Mouse (Mus musculus) embryonic facial prominence, embryonic 11.5 days (tissue): ENCODE measurements around the gene Sinhcaf. TPM values are rescaled to one million over a fixed set of nuclear protein-coding genes. Genes with fewer than 3 reads are reported as not detected.

Source experiments
- ATAC-seq: fragments of 200-750 bp; cut with Nextera tagmentation; replicated peaks from 2 replicates; pipeline ENCODE4 v1.8.0; 2017; ENCODE audit warnings: low read depth; ENCODE audit not compliant: insufficient number of reproducible peaks, low FRiP score, low TSS enrichment
- DNase-seq: peaks from one replicate; pipeline ENCODE4 v3.0.0-alpha.2; 2015; ENCODE audit warnings: low spot score
- H3K27ac ChIP-seq: fragments of 300-500 bp; sonication (generic); replicated peaks from 2 replicates; pipeline ENCODE4 v1.5.1; 2014; ENCODE audit warnings: mild to moderate bottlenecking, low read depth, low read length, control low read depth
- H3K27me3 ChIP-seq: fragments of 300-500 bp; sonication (generic); 2 replicates; pipeline ENCODE4 v1.6.1; 2014; ENCODE audit warnings: mild to moderate bottlenecking, low read length, moderate library complexity, mixed read lengths; ENCODE audit not compliant: control insufficient read depth, insufficient read depth
- H3K36me3 ChIP-seq: fragments of 300-500 bp; sonication (generic); replicated peaks from 2 replicates; pipeline ENCODE4 v1.6.1; 2014; ENCODE audit warnings: low read depth, mild to moderate bottlenecking, low read length, moderate library complexity, mixed read lengths; ENCODE audit not compliant: control insufficient read depth, insufficient read depth
- H3K4me1 ChIP-seq: fragments of 300-500 bp; sonication (generic); 2 replicates; pipeline ENCODE4 v1.6.1; 2014; ENCODE audit warnings: low read length, mixed read lengths; ENCODE audit not compliant: control insufficient read depth, insufficient read depth
- H3K4me2 ChIP-seq: fragments of 300-500 bp; sonication (generic); 2 replicates; pipeline ENCODE4 v1.6.1; 2014; ENCODE audit warnings: low read depth, mild to moderate bottlenecking, control low read depth, low read length, moderate library complexity
- H3K4me3 ChIP-seq: fragments of 300-500 bp; sonication (generic); 2 replicates; pipeline ENCODE4 v1.5.1; 2014; ENCODE audit warnings: low read depth, low read length, control low read depth
- H3K9ac ChIP-seq: fragments of 300-500 bp; sonication (generic); replicated peaks from 2 replicates; pipeline ENCODE4 v1.6.1; 2014; ENCODE audit warnings: mild to moderate bottlenecking, control low read depth, low read length
- H3K9me3 ChIP-seq: fragments of 300-500 bp; sonication (generic); replicated peaks from 2 replicates; pipeline ENCODE4 v1.6.1; 2016; ENCODE audit warnings: mild to moderate bottlenecking, low read length, inconsistent platforms, mixed read lengths; ENCODE audit not compliant: control insufficient read depth
- WGBS: fragments of 180-500 bp; shearing (Covaris S2); extraction: QIAGEN DNeasy Blood & Tissue Kit; methylation state at CpG from one replicate; pipeline ENCODE4 v1.1.7; 2014; 5-methylcytosine and 5-hydroxymethylcytosine counted together
- polyA plus RNA-seq: library from polyadenylated mRNA; unstranded; fragments of >200 nt; fragmentation: Nextera tagmentation; extraction: Ambion mirVana; gene quantifications from 2 replicates; pipeline ENCODE4 v1.2.1, GENCODE M21; 2014

Sinhcaf gene
- polyA plus RNA-seq, 1 experiment from 2014 or later: 263 TPM

- Histone ChIP-seq H3K4me3 (no peak overlapping the region), H3K4me1 (no peaks in the 10 kb centered on the region), H3K27me3 (no peaks in the 10 kb centered on the region), H3K9me3 (no peaks in the 10 kb centered on the region), H3K36me3 (no peaks in the 10 kb centered on the region), H3K27ac (no peak overlapping the region), H3K4me2 (no peak overlapping the region), H3K9ac (no peak overlapping the region)
- no peak for DNase-seq
- 87% methylated on average over 3 of the region's 3 CpGs for WGBS
- ATAC-seq: no peak
Observed at GRCm38 (mm10) chr6:148957046-148957445, 10.8 kb upstream of the Sinhcaf start.

GRCm38 (mm10) chr6:148955641-148956420, 9.6 kb upstream of the Sinhcaf start:
- Histone ChIP-seq H3K9ac (no peak overlapping the region), H3K4me1 (no peaks in the 10 kb centered on the region), H3K27ac (no peak overlapping the region), H3K4me2 (no peak overlapping the region), H3K36me3 (no peaks in the 10 kb centered on the region), H3K27me3 (no peaks in the 10 kb centered on the region), H3K9me3 (no peaks in the 10 kb centered on the region), H3K4me3 (no peak overlapping the region)
- ATAC-seq (no peak), DNase-seq (no peak)

GRCm38 (mm10) chr6:148946881-148947405, 676 bp upstream of the Sinhcaf start:
- H3K9me3 ChIP-seq: no peaks in the 10 kb centered on the region
- no peaks in the 10 kb centered on the region for H3K4me1 ChIP-seq
- WGBS: 39% methylated on average over 11 of the region's 11 CpGs
- peak overlapping the region; percentile 73 for H3K9ac ChIP-seq
- H3K27me3 ChIP-seq: no peaks in the 10 kb centered on the region
- no peaks in the 10 kb centered on the region; the same call in 1 of the 2 replicates for H3K36me3 ChIP-seq
- peak overlapping the region; percentile 49 for H3K4me2 ChIP-seq
- peak; percentile 56 for DNase-seq
- H3K27ac ChIP-seq: peak overlapping the region; percentile 38; the same call in 1 of the 2 replicates
- ATAC-seq: peak; percentile 5; the same call in 1 of the 2 replicates
- H3K4me3 ChIP-seq: peak overlapping the region; percentile 97

GRCm38 (mm10) chr6:148945509-148946408, 508 bp downstream of the Sinhcaf start:
- under 1% methylated on average over 72 of the region's 75 CpGs for WGBS
- ATAC-seq: peak; percentile 77; the same call in 1 of the 2 replicates

GRCm38 (mm10) chr6:148944767-148945508, 1.3 kb downstream of the Sinhcaf start:
- peak; percentile 65 for ATAC-seq
- Histone ChIP-seq H3K4me2 (peak overlapping the region; percentile 63), H3K9ac (peak overlapping the region; percentile 100), H3K36me3 (no peaks in the 10 kb centered on the region; the same call in 1 of the 2 replicates), H3K9me3 (no peaks in the 10 kb centered on the region), H3K27ac (peak overlapping the region; percentile 93), H3K4me1 (no peaks in the 10 kb centered on the region), H3K4me3 (peak overlapping the region; percentile 97), H3K27me3 (no peaks in the 10 kb centered on the region)
- WGBS: under 1% methylated on average over 92 of the region's 92 CpGs
- peak; percentile 68 for DNase-seq

More at GRCm38 (mm10) chr6:148945509-148946408, 508 bp downstream of the Sinhcaf start:
- no peaks in the 10 kb centered on the region; the same call in 1 of the 2 replicates for H3K36me3 ChIP-seq
- H3K4me2 ChIP-seq: peak overlapping the region; percentile 63
- H3K9ac ChIP-seq: peak overlapping the region; percentile 100
- H3K27me3 ChIP-seq: no peaks in the 10 kb centered on the region
- no peaks in the 10 kb centered on the region for H3K9me3 ChIP-seq
- H3K4me1 ChIP-seq: no peaks in the 10 kb centered on the region
- peak; percentile 61 for DNase-seq
- peak overlapping the region; percentile 93 for H3K27ac ChIP-seq
- peak overlapping the region; percentile 97 for H3K4me3 ChIP-seq

- ATAC-seq (peak; percentile 20), DNase-seq (peak; percentile 21)
- H3K27me3 ChIP-seq: no peaks in the 10 kb centered on the region
- no peaks in the 10 kb centered on the region for H3K9me3 ChIP-seq
- no peaks in the 10 kb centered on the region; the same call in 1 of the 2 replicates for H3K36me3 ChIP-seq
- peak overlapping the region; percentile 97 for H3K4me3 ChIP-seq
- WGBS: under 1% methylated on average over 30 of the region's 30 CpGs
- H3K4me1 ChIP-seq: no peaks in the 10 kb centered on the region
- peak overlapping the region; percentile 100 for H3K9ac ChIP-seq
- H3K27ac ChIP-seq: peak overlapping the region; percentile 93
- peak overlapping the region; percentile 63 for H3K4me2 ChIP-seq
Observed at GRCm38 (mm10) chr6:148944344-148944766, 1.9 kb downstream of the Sinhcaf start.

GRCm38 (mm10) chr6:148943695-148944094, 2.6 kb downstream of the Sinhcaf start:
- H3K27me3 ChIP-seq: no peaks in the 10 kb centered on the region
- no peak for ATAC-seq
- H3K4me1 ChIP-seq: no peaks in the 10 kb centered on the region
- no peaks in the 10 kb centered on the region; the same call in 1 of the 2 replicates for H3K36me3 ChIP-seq
- peak overlapping the region; percentile 100 for H3K9ac ChIP-seq
- H3K27ac ChIP-seq: no peak overlapping the region
- peak overlapping the region; percentile 97 for H3K4me3 ChIP-seq
- H3K9me3 ChIP-seq: no peaks in the 10 kb centered on the region
- no peak for DNase-seq
- H3K4me2 ChIP-seq: peak overlapping the region; percentile 63
- WGBS: 17% methylated on average over 3 of the region's 3 CpGs
